Mouse (Mus musculus) frontal cortex, adult 2 months (tissue): ENCODE measurements at regions not wholly inside any gene's neighbourhood (a gene's known extent, or its start where the extent isn't known, plus 50 kb on each side); places are given as distances from the start of the nearest gene placed in this dataset.
A peak's percentile ranks its signal among the peaks of the same experiment; 100 is the strongest.

Source experiments
- DNase-seq, 2 experiments: peaks; one replicate each; pipeline ENCODE4 v3.0.0; 2022; ENCODE audit warnings: low spot score in 1 of 2; ENCODE audit errors: extremely low spot score in 1 of 2

DNA sequence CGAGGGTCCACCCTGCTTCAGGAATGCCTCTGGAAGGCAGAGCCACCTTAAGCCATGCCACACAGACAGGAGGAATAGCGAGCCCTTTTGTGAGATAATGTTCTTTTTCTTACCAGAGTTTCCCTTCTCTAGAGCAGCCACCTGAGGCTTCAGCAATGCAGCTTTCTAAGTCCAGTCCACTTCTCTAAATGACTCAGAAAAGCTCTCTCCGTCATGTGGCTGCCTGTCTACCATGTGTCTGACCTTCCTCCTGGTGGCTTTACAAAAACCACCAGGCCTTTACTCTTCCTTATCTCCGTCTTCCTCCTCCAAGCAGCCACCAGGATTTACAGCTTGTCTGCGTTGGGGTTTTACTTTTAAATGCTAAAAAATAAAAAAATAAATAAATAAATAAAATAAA, 93.4 kb upstream of the Mark1 start:
- DNase-seq = no peak

DNA sequence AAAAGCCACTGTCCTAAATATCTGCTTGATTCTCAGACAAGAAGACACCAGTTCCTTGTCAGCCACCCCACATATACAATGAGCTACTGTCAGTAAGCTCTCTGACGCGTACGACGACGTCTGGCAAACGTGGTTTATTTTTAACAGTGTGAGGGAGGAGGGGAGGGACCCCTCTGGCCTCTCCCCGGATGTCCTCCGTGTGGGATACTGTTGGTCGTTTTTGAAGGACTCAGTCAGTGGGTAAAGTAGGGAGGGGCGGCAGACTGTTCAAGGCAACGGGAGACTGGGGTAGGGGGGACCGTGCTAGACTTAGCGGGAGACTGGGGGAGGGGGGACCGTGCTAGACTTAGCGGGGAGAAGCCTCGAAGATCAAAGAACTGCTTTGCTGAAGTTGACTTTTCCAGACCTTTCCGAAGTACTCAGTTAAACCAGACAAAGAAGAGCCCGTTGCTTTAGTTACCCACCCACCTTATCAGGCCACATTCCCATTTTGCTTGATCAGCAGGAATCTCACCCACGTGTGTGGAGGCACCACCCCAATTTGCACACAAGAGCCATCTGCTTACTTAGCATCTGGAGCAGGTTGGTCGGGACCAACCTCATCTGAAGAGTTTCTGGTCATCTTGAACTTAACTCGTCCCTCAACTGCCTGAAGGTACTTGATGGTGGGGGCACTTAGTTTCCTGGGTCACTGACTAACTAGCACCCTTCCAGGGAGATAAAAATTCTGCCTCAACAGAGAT, 92.6 kb upstream of the Mark1 start:
- DNase-seq = no peak

DNA sequence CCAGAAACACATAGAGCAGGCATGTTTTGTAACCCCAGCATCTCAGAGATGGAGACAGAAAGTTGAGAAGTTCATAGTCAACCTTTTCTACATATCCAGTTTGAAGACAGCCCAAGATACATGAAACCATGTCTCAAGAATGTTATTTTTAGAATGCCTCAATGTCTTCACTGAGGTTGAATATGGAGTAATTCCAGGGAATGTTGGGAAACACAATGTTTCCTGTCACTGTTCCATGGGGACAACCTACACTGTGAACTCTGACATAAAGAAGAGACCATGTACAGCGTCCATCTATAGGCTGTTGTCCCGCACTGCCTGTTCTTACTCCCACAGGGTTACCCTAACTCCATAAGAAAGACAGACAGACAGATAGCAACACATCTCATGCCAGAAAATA, 89.8 kb upstream of the Mark1 start:
- DNase-seq = no peak

DNA sequence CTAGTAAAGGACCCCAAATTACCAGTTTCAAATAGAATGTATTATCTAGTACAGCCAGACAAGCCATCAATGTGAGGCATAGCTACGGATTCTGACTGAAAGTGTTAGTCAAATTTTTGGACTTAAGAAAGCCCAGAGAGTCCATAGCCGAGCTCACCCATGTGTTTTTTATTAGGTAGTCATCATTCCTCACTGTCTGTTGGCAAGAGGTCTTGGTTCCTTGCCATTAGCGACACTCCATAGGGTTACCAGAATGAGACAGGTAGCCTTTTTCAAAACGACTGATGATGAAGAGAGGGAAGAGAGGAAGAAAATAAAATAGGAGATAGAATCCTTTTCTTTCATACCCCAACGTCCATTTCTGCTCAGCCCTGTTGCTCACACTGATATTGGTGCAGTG, 83.8 kb upstream of the Mark1 start:
- no peak for DNase-seq

DNA sequence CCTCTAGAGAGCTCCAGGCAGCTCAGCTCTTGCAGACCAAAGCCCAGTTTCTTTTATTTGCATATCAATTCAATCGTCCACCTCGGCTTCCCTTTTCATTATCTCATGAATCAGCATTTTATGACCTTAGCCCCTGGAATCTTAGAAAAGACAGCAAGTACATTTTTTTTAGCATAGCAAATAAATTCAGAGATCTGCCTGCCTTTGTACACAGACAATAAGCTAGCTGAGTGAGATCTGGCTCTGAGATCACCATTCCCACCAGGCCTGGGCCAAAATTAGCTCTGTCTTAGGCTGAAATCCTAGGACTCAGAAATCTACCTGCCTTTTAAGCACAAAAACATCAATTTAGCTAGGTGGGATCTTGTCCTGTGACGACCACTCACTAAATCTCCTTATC, 80.7 kb upstream of the Mark1 start:
- no peak for DNase-seq

DNA sequence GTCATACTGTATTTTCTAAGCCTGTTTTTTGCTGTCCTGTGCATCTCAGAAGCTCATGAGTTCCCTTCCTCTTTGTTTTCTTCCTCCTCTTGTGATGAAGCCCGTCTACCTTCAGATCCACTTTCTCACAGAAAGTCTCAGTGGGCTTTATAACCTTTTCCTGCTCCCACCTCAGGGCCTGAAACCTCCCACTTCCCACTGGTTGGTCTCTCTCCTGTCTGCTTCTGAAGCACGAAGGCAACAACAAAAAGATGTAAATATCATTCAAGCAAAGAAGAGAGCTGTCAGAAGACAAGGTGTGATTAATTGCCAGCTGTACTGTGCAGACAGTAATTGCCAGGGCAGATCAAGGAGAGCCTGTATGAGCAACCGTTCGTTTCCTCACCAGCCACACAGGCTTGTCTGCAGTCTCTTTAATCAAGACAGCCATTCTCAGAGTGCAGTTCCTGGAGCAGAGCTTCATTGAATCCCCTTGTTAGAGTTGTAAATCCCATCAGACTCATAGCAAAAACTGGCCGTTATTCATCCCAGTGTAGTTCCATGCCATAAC, 80.0 kb upstream of the Mark1 start:
- DNase-seq = no peak

DNA sequence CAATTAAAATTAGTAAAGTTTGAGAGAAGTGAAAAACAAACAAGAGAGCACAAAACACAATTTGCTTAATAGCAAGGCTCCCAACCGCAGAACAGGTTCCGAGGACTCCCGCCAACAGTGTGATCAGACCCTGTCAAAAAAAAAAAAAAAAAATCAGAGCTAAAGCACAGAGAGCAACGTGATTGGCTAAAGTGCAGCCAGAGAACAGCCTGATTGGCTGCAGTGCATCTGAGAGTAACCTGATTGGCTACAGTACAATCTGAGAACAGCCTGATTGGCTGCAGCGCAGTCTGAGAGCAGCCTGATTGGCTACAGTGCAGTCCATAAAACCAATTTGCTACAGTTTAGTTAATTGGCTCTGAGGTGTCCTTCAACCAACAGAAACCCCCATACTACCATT, 74.6 kb upstream of the Mark1 start:
- no peak for DNase-seq

DNA sequence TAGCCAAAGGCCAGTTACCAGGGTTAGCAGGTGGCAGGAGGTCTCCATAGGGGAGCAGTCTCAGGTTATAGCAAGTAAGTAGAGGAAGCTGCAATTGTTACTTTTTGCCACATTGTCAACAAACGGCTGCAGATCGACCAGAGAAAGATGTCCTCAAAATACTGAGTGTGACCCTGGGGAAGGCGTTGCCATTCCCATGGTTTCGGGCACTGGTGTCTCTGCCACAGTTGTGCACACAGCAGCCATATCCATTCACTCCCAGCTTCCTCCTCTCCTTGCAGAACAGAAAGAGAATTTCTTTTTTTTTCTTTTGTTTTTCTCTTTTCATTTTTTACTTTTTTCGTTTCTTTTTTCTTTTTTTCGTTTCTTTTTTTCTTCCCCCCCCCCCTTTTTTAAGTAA, 73.4 kb upstream of the Mark1 start:
- DNase-seq = no peak

DNA sequence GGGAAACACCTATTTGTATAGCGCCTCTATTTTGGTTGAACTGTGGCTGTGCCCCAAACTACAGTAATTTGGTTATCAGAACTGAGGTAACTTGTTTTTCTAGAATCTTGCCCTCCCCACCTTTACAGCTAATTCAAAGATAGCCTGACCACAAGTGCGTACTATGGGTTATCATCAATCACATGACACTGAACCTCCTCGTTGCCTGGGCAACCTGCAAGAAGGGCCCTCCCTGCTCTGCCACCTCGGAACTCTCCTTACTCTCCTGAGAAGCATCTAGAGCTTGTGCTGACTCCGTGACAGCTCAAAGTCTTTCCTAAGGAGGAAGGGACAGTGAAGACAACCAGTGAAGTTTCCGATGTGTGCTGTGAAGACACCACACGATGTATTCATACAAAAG, 72.2 kb upstream of the Mark1 start:
- DNase-seq = no peak

DNA sequence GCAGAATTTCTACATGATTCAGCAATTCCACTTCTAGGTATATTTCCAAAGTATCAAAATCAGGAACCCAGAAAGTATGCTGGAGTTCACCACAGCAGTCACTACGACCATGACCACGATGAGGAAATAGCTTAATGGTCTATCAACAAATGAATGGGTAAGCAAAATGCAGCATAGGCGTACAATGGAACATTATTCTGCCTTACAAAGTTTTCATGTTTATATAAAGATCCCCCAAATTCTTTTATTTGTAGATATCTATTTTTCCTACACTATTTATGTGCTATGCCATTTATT, 71.4 kb upstream of the Mark1 start:
- DNase-seq = no peak

DNA sequence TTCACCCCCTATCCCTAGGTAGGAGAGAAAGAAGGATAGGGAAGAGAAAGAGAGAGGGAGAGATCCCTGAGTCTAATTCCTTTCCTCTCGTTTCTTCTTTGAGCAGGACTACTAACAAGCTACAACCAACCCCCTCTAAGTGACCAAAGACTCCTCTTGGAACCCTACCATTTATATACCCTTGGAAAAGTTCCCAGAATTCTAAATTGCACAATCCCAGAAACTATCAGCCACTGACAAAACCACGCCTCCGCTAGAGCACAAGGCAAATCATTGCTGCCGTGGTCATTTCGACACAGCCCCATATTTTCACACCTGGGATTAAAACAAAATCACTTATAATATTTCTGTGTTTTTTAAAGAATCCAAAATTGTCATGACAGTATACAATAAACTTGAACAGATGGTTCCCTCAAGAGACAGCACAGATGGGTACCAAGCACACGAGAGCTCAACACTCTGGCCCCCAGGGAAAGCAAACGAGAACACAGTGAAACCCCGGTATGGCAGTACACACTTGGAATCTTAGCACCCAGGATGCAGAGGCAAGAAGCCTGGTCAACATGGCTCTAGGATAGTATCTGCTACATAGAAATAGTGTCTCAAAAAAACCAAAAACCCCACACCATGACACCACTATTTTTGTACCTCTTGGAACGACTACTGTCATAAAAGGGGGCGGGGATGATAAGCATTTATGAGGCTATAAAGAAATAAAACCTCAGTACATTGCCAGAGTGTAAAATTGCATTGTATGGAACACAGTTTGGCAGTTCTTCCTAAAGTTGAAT, 70.9 kb upstream of the Mark1 start:
- DNase-seq = peak; percentile 10 to 25

DNA sequence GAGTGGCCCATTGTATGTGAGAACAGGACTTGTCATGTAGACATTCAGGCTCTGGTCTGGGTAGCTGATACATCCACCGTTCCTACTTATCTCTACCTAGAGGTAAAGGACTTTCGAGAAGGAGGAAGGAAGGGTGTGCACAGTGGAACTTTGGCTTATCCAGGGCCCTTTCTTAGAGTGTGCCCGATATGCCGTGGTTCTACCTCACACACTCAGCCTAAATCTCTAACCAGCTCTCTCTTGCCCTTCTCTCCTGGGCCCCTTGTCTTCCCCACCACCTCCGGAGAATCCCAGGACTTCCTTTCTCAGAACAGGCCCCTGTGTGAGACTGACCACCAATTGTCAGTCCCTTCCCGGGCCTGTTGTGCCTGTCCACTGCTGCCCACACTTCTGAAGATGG, 68.8 kb upstream of the Mark1 start:
- DNase-seq = no peak

DNA sequence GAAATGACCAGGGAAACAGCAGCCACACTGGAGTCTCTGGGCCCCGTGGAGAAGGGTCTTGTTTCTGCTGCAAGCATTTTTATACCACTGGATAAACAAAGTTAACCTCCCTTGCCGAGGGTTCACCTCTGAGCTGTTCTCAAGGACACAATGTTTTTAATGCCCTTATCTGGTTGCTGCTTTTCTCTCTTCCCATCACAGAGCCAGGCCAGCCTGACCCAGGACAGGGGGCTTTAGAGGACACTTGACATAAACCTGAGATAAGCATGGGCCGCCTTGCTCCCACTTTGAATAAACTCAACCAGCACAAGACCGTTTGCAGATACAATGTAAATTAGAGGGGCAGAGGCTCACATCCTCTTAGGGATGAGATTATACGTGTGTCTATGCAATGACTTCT, 68.3 kb upstream of the Mark1 start:
- DNase-seq = no peak

DNA sequence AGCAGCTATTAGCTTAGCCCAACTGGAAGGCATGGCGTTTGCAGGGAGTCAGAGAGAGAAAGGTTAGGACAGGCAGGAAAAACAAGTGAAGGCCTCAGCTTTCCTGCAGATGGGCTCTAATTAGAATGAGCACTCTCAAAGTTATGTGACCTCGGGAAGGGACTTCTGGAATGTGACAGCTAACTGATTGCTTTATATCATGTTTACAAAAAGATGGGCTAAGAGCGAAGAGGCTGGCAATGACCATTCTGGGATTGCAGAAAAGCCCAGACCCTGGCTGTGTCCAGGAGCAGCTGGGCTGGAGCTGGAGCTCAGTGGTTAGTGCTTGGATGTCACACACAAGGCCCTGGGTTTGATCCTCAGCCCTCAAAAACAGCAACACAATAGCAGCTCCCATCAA, 65.7 kb upstream of the Mark1 start:
- DNase-seq = no peak

DNA sequence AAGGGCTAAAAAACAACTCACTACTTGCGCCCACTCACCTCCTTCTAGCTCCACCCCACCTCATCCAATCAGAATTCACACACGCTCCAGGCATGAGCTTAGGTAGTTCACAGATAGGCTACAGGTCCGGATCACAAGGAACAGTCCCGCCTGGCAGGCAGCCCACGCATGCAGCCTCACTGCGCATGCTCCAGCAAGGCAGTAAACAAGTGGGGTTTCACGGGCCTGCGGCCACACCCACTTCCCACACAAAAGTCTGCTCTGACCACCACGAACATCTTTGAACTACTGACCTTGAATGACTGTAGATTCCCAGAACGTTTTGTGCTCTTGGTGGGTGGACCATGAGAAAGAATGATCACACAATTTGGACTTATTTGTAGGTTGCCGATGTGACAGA, 62.7 kb upstream of the Mark1 start:
- DNase-seq = no peak

DNA sequence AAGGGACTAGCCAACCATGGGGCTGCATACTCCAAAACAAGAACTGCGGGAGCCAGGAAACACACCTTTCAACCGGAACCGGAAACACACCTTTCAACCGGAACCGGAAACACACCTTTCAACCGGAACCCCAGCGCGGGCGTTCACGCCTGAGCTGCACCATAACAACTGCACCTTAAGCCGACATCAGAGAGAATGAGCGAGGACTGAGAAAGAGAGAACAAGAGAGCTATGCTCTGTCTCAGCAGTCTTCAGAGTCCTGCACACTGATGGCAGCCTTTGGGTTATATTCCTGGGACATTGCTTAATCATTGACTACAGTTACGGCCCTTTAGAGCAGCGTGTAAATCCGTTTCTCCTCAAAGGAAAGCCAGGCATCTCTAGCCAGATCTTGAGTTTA, 58.1 kb upstream of the Mark1 start:
- no peak for DNase-seq

DNA sequence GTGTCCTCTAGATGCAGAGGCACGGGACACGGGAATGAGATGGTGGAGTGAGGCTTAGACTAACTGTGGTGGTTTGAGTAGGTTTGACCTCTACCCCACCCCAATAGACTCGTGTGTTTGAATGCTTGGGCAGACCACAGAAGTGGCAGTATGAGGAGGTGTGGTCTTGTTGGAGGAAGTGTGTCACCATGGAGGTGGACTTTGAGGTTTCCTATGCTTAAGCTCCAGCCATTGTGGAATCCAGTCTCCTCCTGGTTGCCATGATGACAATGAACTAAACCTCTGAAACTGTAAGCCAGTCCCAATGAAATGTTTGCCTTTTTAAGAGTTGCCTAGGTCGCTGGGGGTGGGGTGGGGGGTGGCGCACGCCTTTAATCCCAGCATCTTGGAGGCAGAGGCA, 53.3 kb upstream of the Mark1 start:
- DNase-seq = no peak

DNA sequence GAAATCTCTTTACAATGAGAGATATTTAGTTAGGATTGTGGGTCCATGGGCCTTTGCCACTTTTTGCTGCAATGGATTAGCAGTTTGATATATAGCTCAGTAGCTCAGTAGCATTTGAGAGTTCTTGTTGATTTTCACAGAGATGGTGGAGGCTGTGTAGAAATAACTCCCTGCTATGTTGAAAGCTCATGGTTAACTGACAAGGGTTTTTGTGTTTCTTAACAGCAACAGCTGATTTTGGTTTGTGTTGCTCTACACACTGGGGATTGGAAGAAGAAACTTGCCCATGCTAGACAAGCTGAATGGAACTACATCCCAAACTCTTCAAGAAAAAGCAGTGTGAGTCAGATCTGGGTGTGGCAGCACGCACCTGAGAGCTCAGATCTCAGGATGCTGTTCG, 50.6 kb upstream of the Mark1 start:
- no peak for DNase-seq
